Mouse (Mus musculus) ES-Bruce4 (cell line): Measurements from ENCODE around the gene Gtf2b. TPM values are rescaled to one million over a fixed set of nuclear protein-coding genes. Genes with fewer than 3 reads are reported as not detected.

Source experiments
- H3K27ac ChIP-seq: 2 replicates; pipeline ENCODE4 v1.5.1; 2012; ENCODE audit warnings: low read length, inconsistent platforms; ENCODE audit not compliant: insufficient read depth
- H3K27me3 ChIP-seq: 2 replicates; pipeline ENCODE4 v1.6.1; 2012; ENCODE audit warnings: mild to moderate bottlenecking, low read length, inconsistent platforms; ENCODE audit not compliant: control insufficient read depth, poor library complexity, insufficient read depth, severe bottlenecking
- H3K36me3 ChIP-seq: 2 replicates; pipeline ENCODE4 v1.6.1; 2012; ENCODE audit warnings: inconsistent platforms, mild to moderate bottlenecking, low read length, moderate library complexity; ENCODE audit not compliant: control insufficient read depth, poor library complexity, insufficient read depth, severe bottlenecking
- H3K4me1 ChIP-seq: one replicate; pipeline ENCODE4 v1.8.1; 2011; ENCODE audit warnings: low read length; ENCODE audit not compliant: control insufficient read depth, insufficient read depth
- H3K4me3 ChIP-seq: 2 replicates; pipeline ENCODE4 v1.5.1; 2011; ENCODE audit warnings: low read depth, mild to moderate bottlenecking, low read length
- H3K9ac ChIP-seq: 2 replicates; pipeline ENCODE4 v1.6.1; 2012; ENCODE audit warnings: low read depth, mild to moderate bottlenecking, inconsistent platforms; ENCODE audit not compliant: poor library complexity, severe bottlenecking
- H3K9me3 ChIP-seq: replicated peaks from 2 replicates; pipeline ENCODE4 v1.6.1; 2012; ENCODE audit warnings: mild to moderate bottlenecking, low read length, inconsistent platforms; ENCODE audit not compliant: control insufficient read depth, poor library complexity, insufficient read depth, severe bottlenecking
- CTCF ChIP-seq: IDR thresholded peaks from one replicate; pipeline ENCODE4 v1.8.1; 2011; ENCODE audit warnings: low read depth, low read length
- EP300 ChIP-seq: IDR thresholded peaks from 2 replicates; pipeline ENCODE4 v1.6.1; 2011; ENCODE audit warnings: low read depth, low read length; ENCODE audit not compliant: insufficient read depth
- POLR2A ChIP-seq: IDR thresholded peaks from one replicate; pipeline ENCODE4 v1.8.1; 2011; ENCODE audit warnings: low read length; ENCODE audit not compliant: insufficient read depth
- polyA plus RNA-seq: library from polyadenylated mRNA; stranded (reverse); fragments of >200 nt; gene quantifications from 2 replicates; pipeline ENCODE4 v1.2.4, GENCODE M21; 2011; ENCODE audit warnings: low read depth; ENCODE audit not compliant: missing spikeins, insufficient read depth, insufficient read length

Gene Gtf2b
- polyA plus RNA-seq, 1 experiment, result 47.1 TPM

DNA sequence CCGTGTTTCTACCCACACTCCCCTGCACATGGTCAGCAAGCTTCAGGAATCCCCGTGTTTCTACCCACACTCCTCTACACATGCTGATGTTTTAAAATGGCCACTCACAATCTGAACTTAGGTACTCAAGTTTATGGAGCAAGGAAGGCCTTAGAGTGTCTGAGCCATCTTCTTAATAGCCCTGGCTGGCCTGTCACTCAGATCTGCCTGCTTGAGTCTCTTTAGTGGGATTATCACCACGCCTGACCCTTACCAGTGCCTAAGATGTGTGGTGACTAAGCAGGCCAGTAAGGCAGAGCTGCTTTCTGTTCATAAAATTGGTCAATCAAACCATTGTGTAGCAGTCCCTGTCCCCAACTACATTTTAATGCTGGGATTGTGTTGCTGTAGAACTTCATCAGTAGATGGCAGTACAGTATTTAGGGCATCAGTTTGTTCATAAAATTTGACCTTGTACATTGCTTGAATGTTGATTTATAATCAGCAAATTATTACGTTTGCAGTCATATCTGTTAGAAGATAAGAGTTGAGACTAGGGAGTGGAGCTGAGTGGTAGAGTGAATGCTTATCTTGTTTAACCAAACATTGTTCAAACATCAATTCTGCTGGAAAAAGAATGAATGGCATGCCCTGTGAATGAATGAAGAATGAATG lies 8.8 kb downstream of the Gtf2b start:
- H3K27ac ChIP-seq, result no peak overlapping the region
- H3K9ac ChIP-seq, result no peak overlapping the region
- no peak for TF ChIP-seq EP300
- H3K4me1 ChIP-seq, result no peaks in the 10 kb centered on the region
- H3K4me3 ChIP-seq, result no peak overlapping the region
- H3K36me3 ChIP-seq, result no peaks in the 10 kb centered on the region; the same call in 1 of the 2 replicates
- no peaks in the 10 kb centered on the region for H3K9me3 ChIP-seq
- no peaks in the 10 kb centered on the region for H3K27me3 ChIP-seq

DNA sequence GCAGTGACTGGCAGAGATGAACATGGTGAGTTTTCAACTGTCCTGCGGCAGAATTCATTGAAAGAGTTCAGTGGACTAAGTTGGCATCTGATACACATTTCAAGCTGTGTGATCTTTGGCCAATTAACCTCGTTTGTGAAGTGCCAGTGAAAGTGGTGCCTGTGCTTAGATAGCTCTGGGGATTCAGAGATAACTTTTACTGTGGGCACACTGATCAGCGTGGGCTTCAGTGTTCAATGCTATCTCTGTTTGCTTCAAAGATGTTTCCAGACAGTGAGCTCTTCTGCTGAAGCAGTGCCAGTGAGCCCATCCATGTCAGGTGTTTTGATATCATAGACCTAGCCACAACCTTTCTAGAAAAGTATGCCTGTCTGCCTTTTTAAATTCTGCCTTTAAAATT lies 12.4 kb downstream of the Gtf2b start:
- TF ChIP-seq EP300, result no peak
- no peak for TF ChIP-seq POLR2A
- no peak for TF ChIP-seq CTCF
- Histone ChIP-seq H3K36me3 (peaks cover 26% of the 10 kb centered on the region), H3K4me3 (no peak overlapping the region), H3K27ac (no peak overlapping the region), H3K9me3 (no peaks in the 10 kb centered on the region), H3K9ac (no peak overlapping the region), H3K27me3 (no peaks in the 10 kb centered on the region), H3K4me1 (no peaks in the 10 kb centered on the region)

DNA sequence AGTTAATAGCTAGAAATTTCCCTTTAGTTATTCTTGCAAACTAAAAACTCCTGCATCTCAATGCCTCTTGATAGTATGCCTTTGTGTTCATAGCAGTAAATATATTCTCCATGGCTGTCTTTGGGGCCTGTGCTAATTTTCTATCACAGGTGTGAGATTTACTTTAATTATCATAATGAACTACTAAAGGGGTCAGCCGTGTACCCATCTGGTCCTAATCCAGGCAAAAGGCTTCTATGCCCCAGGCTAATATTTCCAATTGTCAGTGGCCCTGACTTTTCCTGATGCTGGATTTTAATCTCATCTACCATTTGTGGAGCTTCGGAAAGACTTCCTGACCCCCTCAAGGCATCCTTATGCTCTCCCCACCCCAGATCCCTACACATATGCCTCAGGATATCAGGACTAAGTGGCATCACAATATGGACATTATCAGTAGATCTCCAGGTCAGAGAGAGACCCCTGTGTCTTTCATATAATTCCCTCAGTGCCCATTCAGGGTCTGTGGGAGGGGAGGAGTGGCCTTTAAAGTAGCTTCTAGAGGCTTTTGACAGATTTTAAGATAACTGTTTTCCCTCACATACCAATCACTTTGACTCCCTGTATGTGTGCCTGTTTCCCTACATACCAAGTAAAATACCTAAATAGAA lies 21.7 kb downstream of the Gtf2b start:
- no peaks in the 10 kb centered on the region for H3K27me3 ChIP-seq
- H3K9ac ChIP-seq, result no peak overlapping the region
- no peak overlapping the region for H3K4me3 ChIP-seq
- peaks cover 15% of the 10 kb centered on the region for H3K36me3 ChIP-seq
- H3K9me3 ChIP-seq, result no peaks in the 10 kb centered on the region
- TF ChIP-seq POLR2A (no peak), CTCF (no peak), EP300 (no peak)
- no peaks in the 10 kb centered on the region for H3K4me1 ChIP-seq
- no peak overlapping the region for H3K27ac ChIP-seq

DNA sequence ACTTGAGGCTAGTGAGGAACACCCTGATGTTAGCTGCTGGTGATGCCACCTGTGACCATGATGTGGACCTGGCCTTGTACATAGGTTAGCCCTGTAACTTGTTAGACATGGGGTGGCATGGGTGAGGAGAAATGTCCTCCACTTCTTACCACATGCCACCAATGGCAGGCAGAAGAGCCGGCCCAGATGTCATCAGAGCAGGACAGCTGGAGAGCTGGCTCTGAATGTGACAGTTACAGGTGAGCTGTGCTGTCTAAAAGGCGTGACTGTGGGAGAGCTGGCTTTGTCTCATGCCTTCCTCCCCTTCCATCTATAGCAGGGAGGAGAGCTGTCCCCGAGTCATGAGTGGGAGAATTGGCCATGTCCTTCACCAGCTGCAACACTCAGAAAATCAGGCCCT lies 30.7 kb downstream of the Gtf2b start:
- H3K36me3 ChIP-seq, result peaks cover 33% of the 10 kb centered on the region
- no peaks in the 10 kb centered on the region for H3K27me3 ChIP-seq
- H3K4me3 ChIP-seq, result no peak overlapping the region
- H3K27ac ChIP-seq, result no peak overlapping the region
- H3K9ac ChIP-seq, result no peak overlapping the region
- no peaks in the 10 kb centered on the region for H3K9me3 ChIP-seq
- TF ChIP-seq POLR2A, result no peak
- H3K4me1 ChIP-seq, result no peaks in the 10 kb centered on the region

DNA sequence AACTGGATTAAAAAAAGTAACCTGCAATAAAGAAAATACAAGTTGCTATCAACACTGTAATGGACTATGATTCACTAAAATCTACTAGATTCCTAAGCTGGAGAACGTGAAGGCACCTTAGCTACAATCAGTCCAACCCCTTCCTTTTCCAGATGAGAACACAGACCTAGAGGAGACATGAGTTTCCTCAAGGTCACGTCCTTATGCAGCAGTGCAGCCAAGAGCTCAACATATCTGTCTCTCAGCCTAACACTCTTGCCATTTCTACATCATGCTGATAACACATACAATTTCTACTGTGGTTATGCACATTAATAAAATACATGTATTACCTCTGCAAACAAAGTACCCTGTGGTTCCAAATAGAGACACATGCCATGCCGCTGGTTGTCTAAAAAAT lies 46.7 kb downstream of the Gtf2b start:
- H3K4me3 ChIP-seq, result no peak overlapping the region
- no peaks in the 10 kb centered on the region for H3K9me3 ChIP-seq
- TF ChIP-seq POLR2A (no peak), CTCF (no peak), EP300 (no peak)
- no peaks in the 10 kb centered on the region for H3K4me1 ChIP-seq
- H3K27ac ChIP-seq, result no peak overlapping the region
- peaks cover 14% of the 10 kb centered on the region; the same call in 1 of the 2 replicates for H3K36me3 ChIP-seq
- no peaks in the 10 kb centered on the region for H3K27me3 ChIP-seq
- H3K9ac ChIP-seq, result no peak overlapping the region

DNA sequence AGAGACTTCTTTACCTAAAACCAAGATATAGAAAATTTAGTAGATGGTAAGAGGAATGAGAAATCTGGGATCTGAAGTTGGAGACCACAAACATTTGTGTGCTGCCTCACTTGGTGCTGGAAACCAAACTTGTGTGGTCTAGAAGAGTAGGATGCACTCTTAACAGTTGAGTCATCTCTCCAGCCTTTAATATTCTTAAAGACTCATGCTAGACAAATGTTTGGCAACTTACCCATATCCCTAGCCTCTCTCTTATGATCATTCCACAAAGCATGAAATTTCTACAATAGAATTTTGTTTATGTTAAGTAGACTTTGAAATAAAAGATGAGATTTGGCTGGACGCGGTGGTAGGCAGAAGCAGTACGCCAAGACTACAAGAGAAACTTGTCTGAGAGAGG lies 52.7 kb downstream of the Gtf2b start:
- H3K4me1 ChIP-seq, result no peaks in the 10 kb centered on the region
- no peaks in the 10 kb centered on the region for H3K27me3 ChIP-seq
- no peaks in the 10 kb centered on the region for H3K9me3 ChIP-seq
- H3K36me3 ChIP-seq, result peaks cover 11% of the 10 kb centered on the region
- no peak overlapping the region for H3K9ac ChIP-seq
- no peak overlapping the region for H3K27ac ChIP-seq
- H3K4me3 ChIP-seq, result no peak overlapping the region
- TF ChIP-seq POLR2A (no peak), EP300 (no peak), CTCF (no peak)
